Mouse (Mus musculus) retina, postnatal 7 days (tissue): ENCODE data around the gene Nom1.
A peak's percentile ranks its signal among the peaks of the same experiment; 100 is the strongest.
"Not testable (repeated sequence)": the region's sequence is repeated elsewhere in the genome, so short reads cannot be mapped to it uniquely, and the experiment has no call there.

ENCODE experiments used
- DNase-seq: peaks from one replicate; pipeline ENCODE4 v3.0.0-alpha.2; 2012; ENCODE audit warnings: low read depth, low spot score

The Nom1 gene

GRCm38 (mm10) chr5:29434228-29434871 lies at the start of gene Nom1:
Gene Nom1 (plus strand): TSS chr5:29434664.
- DNase-seq: peak; percentile 84

GRCm38 (mm10) chr5:29387591-29387990 lies 46.9 kb upstream of the Nom1 start:
- DNase-seq: no peak

GRCm38 (mm10) chr5:29388181-29388943 lies 46.1 kb upstream of the Nom1 start:
- no peak for DNase-seq

GRCm38 (mm10) chr5:29388944-29389765 lies 45.3 kb upstream of the Nom1 start:
- peak; percentile 47 for DNase-seq

- no peak for DNase-seq
Observed at GRCm38 (mm10) chr5:29398427-29398826, 36.0 kb upstream of the Nom1 start.

DNA sequence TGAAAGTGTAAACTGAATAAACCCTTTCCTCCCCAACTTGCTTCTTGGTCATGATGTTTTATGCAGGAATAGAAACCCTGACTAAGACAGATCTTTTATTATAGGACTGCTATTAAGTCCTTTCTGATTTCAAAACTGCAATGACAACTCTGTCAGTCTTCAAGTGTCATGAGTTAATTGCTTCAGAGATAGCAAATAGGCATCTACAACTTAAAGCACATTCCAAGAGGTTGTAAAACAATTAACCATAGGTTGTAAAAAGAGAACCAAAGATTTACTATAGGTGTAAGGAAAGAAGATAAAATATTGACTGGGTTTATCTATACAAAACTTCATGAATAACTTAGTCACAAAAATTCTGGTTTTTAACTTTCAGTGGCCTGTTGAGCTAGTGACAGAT lies 23.6 kb upstream of the Nom1 start:
- DNase-seq: no peak

DNA sequence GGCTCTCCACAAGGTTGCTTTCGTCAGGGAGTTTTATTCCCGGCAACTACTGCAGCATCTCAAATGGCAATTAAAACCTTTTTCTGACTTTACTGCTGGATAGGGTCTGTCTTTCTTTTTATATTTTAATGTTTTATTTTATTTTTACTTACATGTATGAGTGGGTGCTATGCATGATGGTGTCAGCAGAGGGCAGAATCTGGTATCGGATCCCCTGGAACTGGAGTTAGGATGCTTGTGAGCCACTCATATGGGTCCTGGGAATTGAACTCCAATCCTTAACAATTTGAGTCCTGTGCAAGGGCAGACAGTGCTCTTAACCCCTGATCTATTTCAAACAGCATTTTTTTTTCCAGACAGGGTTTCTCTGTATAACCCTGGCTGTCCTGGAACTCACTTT lies 21.4 kb upstream of the Nom1 start:
- DNase-seq: no peak

GRCm38 (mm10) chr5:29423330-29423729 lies 11.1 kb upstream of the Nom1 start:
- DNase-seq: not testable (repeated sequence)

DNA sequence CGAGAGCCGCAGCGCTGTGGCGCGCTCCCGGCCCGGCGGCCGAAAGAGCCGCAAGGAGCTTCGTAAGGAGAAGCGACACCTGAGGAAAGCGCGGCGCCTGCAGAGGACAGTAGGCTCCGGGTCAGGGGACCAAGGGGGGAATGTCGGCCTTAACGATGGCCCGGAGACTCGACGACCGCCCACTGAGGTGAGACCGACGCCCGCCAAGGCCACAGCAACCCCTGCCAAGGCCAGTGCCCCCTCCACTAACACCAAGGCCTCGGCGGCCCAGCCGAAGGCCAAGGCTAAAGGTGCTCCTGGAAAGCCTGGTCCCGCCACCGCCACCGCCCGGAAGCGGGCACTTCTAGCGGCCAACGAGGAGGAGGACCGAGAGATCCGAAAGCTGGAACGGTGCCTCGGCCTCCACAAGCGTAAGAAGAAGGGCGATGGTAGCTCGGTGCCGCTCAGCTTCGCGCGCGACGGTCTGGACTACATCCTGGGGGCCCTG lies 451 bp downstream of the Nom1 start:
- no peak for DNase-seq

GRCm38 (mm10) chr5:29435491-29435890 lies 1.0 kb downstream of the Nom1 start:
- no peak for DNase-seq

DNA sequence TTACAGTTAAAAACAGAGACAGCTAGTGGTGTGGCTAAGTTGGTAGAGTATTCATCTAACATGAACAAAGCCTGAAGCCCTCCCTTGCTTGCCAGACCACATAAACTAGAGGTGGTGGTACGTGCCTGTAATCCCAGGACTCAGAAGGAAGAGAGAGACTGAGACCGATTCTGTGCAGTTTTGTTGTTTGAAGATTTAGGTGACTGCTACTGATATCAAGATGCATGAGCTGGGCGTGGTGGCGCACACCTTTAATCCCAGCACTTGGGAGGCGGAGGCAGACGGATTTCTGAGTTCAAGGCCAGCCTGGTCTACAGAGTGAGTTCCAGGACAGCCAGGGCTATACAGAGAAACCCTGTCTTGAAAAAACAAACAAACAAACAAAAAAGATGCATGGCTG lies 2.3 kb downstream of the Nom1 start:
- DNase-seq: not testable (repeated sequence)

DNA sequence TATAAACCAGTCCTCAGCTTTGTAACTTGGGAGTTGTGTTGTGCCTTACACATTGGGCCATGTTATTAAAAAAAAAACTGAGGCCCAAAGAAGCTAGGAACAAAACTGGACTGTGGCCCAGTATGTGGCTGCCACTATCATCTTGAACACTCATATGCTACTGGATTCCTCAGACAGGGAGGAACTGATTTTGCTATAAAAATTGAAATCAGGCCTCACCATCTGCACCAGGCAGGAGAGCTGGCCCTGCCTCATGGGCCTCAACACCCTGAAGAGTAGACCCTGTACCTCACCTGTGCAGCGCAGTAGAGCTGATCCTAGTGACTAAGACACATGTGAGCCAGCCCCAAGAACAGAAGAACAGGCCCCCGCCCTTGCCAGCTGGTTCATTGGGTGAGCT lies 10.8 kb downstream of the Nom1 start:
- DNase-seq: no peak

DNA sequence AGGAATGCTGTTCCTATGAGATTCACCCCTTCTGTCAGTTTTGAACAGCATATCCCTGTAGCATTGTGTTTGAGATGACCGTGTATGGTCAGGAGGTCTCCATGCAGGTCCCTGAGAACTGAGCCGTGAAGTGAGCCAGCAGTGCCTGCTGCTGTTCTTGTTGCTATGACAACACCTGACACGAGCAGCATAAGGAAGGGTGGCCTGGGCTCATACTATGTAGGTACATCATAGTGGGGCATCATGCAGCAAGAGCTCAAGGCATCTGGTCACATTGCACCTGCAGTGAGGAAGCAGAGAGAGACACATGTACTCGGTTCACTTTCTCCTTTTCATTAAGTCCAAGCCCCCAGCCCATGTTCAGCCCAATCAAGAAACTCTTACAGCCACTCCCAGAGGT lies 17.9 kb downstream of the Nom1 start:
- DNase-seq: no peak

DNA sequence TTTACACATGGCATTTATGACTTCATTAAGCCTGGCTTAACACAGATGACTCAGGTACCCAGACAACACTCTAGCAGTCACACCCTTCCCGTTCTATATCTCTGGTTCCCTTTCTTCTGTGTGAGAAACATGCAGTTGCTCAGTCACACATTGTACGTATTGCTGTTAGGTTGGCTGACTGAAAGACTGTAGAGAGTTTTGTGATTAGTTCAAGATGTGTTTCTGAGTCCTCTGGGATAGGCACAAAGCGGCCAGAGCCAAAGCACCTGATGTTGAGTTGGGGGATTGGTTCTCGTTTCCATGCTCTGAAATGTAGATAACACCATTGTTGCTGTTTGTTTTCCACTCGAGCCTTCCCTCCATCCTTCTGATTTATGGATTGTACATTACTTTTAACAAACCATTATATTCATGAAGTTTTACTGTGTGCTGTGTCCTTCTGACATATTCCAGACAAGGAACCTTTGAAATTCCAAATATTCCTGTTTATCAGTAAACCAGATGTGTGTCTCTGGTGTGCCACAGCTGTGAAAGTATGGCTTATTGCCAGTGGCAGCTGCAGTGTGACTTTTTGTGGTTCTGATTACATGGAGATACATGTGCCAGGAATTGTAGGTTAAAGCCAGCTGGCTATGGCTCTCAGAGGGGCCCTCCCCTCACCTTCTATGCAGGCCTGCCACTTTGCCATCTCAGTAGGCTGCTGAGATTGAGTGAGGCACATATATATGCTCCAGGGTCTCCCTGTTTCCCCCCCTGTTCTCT lies 22.6 kb downstream of the Nom1 start:
- no peak for DNase-seq

- no peak for DNase-seq
Observed at GRCm38 (mm10) chr5:29462943-29463686, 28.7 kb downstream of the Nom1 start.

- DNase-seq: no peak
Observed at GRCm38 (mm10) chr5:29467489-29468350, 33.3 kb downstream of the Nom1 start.

- DNase-seq: no peak
Observed at GRCm38 (mm10) chr5:29468351-29469065, 34.0 kb downstream of the Nom1 start.

GRCm38 (mm10) chr5:29469501-29469900 lies 35.0 kb downstream of the Nom1 start:
- DNase-seq: no peak

DNA sequence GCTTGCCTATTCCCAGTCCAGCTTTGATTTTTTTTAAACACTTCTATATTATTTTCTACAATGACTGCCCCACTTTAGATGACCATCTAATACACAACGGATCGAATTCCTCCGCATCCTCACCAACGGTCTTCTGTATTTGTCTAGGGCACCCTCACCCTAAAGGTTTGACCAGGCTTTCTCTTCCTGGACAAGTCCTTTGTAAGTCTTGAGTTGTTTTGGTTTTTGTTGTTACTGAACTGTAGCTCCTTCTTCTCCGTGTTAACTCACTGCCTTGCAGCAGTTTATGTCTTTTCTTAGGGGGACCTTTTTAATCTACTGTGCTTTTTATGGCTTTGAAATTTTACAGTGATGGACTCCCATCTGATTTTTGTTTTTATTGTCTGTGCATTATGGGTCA lies 35.8 kb downstream of the Nom1 start:
- DNase-seq: no peak
